Mouse (Mus musculus) cerebellum, adult 9-11 months (tissue): ENCODE measurements at regions not wholly inside any gene's neighbourhood (a gene's known extent, or its start where the extent isn't known, plus 50 kb on each side); places are given as distances from the start of the nearest gene placed in this dataset.

Experiments used
- DNase-seq: peaks from one replicate; pipeline ENCODE4 v3.0.0; 2022

GRCm38 (mm10) chr2:116942321-116942791 is 63.9 kb downstream of the Tmco5 start:
- no peak for DNase-seq

GRCm38 (mm10) chr2:116948538-116948937 is 70.0 kb downstream of the Tmco5 start:
- no peak for DNase-seq

DNA sequence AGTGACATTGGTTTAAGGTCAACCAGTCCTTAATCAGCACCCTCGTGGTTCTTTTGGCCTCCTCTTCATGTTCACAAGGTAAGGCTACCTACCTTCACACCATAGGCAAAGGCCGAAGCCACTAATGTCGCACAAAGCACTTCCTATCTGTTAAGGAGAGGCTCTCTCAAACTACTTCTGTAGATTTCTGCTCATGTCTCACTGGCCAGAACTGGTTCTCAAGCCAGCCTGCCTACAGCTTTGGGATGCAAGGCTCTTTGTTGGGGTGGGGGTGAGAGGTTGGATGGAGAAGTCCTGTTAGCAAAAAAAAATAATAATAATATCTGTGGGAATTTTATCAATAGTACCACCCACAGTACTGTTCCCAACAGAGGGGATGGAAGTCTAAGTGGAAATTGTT is 71.2 kb downstream of the Tmco5 start:
- DNase-seq = no peak

DNA sequence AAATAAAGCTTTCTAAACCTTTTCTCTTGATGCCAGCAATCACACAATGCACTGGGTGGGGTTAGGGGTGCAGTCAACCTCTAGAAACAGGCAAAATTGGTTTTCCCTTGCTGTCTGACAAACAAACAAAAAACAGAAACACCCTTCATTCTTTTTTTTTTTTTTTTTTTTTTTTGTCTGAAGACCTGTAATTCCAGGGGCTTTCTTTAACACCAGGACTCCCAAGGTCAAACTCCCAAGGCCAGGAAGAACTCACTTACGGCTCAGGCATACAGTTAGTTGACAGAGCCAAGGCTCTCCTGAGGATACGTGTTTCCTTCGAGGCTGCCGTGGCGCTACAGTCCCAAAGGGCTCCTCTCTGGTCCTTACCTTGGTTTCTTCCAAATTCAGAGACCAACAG is 71.7 kb downstream of the Tmco5 start:
- DNase-seq = no peak

DNA sequence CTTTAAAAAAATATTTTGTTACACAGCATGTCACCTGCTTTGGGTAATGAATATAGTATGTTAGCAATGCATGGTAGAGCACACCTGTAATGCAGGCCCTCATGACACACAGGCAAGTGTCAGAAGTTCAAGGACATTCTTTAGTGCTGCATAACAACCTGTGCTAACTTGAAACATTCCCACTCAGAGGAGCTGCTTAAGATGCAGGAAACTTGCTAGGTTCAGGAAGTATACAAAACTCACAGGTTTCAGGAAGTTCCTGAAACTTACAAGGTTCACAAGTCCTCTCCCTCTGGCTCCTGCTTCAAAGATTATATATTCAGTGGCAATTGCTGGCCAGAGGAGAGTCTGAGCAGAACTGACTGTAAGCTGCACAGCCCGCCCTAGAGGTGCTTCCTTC is 73.0 kb downstream of the Tmco5 start:
- DNase-seq = no peak

GRCm38 (mm10) chr2:116954280-116954679 is 75.8 kb downstream of the Tmco5 start:
- no peak for DNase-seq

GRCm38 (mm10) chr2:116954896-116955295 is 76.4 kb downstream of the Tmco5 start:
- no peak for DNase-seq

DNA sequence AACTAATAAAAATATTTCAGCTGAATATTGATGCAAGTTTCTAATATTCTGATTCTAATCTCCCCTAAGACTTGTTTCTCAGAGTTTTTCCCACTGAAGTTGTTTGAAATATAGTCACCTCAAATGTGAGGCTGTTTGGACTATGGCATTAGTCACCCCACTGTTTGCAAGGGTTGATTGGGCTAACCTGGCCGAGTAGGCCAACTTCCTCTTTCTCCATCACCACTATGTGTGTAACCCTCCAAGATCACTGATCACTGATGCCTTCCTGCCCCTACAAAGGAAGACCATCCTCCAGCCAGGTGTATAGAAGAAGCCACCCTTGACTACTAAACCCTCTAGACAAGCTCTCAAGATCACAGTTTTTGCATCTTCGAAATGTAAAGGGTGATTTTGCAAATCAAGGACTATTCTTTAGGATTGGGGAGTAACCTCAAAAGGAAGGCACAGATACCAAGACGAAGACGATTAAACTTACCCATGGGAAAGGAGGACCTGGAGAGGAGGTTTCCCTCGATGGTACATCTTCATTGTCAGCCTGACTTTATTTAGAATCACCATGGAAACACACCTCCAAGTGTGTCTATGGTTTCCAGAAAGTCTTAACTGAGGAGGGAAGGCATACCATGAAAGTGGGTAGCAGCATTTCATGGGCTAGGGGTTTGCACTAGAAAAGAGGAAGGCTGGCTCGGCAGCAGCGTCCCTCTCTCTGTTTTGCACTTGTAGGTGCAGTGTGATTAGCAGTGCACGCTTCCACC is 84.8 kb downstream of the Tmco5 start:
- no peak for DNase-seq

DNA sequence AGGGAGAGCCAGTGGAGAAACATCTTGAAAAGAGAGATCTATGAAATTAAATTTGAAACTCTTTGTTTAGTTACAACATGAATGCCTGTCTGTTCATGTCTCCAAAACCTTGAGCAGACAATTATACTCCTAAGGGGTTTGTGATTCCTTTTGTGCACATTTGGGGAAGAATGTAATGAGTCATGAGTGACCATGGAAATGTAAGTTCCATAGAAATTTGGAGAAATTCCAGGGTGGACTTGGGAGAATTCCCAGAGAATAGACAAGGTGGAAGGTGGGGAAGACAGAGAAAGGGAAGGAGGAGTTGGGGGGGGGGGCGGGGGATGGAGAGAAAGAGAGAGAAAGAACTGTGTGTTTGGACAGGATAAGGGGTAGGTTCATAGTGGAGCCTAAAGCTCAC is 87.8 kb downstream of the Tmco5 start:
- no peak for DNase-seq

- no peak for DNase-seq
These were observed 93.4 kb downstream of the Tmco5 start for GRCm38 (mm10) chr2:116971666-116972613.

DNA sequence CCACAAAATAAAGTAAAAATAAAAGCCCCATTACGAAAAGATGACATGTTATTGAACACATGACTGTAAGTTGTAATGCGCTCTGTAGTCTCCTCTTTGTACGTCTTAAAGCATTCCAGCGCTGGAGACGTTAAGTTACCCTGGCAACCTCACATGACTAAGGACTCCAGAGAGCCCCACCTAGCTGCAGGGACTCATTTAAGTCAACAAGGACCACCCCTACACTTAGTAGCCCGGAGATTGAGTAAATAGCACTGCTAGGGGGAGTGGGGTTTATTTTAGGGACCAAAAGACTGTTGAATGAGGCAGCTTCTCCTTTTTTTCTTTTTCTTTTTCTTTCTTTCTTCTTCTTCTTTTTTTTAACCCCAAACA is 94.1 kb downstream of the Tmco5 start:
- no peak for DNase-seq

- no peak for DNase-seq
These were observed 95.0 kb downstream of the Tmco5 start for GRCm38 (mm10) chr2:116973441-116973840.

DNA sequence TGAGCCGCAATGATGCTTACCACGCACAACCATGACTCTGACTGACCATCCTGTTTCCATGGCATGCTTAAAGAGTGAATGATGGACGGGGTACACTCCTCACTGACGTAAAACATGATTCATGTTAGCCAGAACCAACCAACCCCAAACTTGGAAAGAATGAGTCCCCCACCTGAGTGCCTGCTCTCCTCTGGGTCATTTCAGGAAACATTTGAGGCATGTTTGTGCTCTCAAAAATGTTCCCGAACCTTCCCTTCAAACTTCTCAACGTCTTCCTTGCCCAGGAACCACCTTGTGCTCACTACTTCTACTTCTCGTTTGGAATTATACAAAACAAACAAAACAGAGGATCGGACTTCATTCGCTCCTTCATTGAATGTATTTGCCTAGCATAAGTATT is 95.7 kb downstream of the Tmco5 start:
- no peak for DNase-seq

DNA sequence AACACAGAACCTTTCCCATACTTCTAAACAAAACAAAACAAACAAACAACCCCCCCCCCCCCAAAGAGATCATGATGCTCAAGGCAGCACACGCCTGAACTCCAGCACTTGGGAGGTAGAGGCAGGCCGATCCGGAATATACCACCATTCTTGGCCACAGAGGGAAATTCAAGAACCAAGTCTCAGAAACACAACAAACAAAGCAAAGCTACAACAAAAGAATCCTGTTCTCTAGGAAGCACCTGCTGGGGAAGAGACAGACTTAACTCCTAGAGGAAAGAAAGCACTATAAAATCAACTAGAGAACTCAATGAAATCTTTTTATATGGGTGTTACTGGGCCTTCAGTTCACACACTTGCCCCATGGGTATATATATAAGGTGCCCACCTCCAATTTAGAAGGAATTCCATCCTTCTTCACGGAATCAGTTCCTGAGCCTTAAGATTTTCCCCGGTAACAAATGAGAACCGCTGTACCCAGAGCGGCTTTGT is 96.1 kb downstream of the Tmco5 start:
- no peak for DNase-seq

- peak; percentile 92 for DNase-seq
These were observed 96.7 kb downstream of the Tmco5 start for GRCm38 (mm10) chr2:116975091-116975600.

GRCm38 (mm10) chr2:116975601-116976431 is 97.3 kb downstream of the Tmco5 start:
- DNase-seq = peak; percentile 91

GRCm38 (mm10) chr2:116976432-116976750 is 97.9 kb downstream of the Tmco5 start:
- DNase-seq = peak; percentile 32

DNA sequence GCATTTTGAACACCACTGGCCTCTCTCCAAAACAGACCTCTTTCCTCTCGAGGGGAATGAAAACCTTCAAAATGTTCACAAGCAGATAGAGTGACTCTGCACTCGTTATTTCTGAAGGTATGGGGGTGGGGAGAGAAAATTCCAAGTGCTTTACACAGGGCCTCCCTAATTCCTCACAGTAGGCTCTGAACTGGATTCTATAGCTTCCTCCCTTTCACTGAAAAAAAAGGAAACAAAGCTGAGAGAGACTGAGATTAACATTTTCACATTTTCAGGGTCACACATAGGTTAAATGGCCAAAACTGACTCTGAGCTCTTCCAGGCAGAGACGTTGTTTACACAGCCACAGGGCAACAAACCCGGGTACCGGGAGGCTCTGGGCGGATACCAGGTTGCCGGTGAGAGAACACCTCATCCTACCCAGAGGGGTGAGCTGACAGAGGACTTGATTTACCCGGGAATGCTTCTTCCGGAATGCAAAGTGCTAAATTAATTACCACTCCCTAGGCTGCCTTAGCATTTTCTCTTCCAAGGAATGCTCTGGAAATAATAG is 98.5 kb downstream of the Tmco5 start:
- DNase-seq = no peak

- no peak for DNase-seq
These were observed 99.5 kb downstream of the Tmco5 start for GRCm38 (mm10) chr2:116977771-116978600.

GRCm38 (mm10) chr2:116978809-116979208 is 100.3 kb downstream of the Tmco5 start:
- DNase-seq = no peak
